Mouse (Mus musculus) liver, embryonic 16.5 days (tissue): ENCODE measurements around the gene Zfp704. TPM values are rescaled to one million over a fixed set of nuclear protein-coding genes. Genes with fewer than 3 reads are reported as not detected.

Experiments used
- ATAC-seq: fragments of 200-750 bp; cut with Nextera tagmentation; 2 replicates; pipeline ENCODE4 v1.8.0; 2017; ENCODE audit warnings: low read depth, mild to moderate bottlenecking, moderate number of reproducible peaks, moderate library complexity
- H3K27ac ChIP-seq: fragments of 300-500 bp; sonication (generic); 2 replicates; pipeline ENCODE4 v1.5.1; 2014; ENCODE audit warnings: mild to moderate bottlenecking, low read length
- H3K27me3 ChIP-seq: fragments of 300-500 bp; sonication (generic); 2 replicates; pipeline ENCODE4 v1.6.1; 2014; ENCODE audit warnings: low read depth, low read length, mixed read lengths; ENCODE audit not compliant: control insufficient read depth, insufficient read depth
- H3K36me3 ChIP-seq: fragments of 300-500 bp; sonication (generic); 2 replicates; pipeline ENCODE4 v1.6.1; 2014; ENCODE audit warnings: mild to moderate bottlenecking; ENCODE audit not compliant: control insufficient read depth, insufficient read depth
- H3K4me1 ChIP-seq: fragments of 300-500 bp; sonication (generic); 2 replicates; pipeline ENCODE4 v1.6.1; 2014; ENCODE audit warnings: low read depth, low read length, mixed read lengths; ENCODE audit not compliant: control insufficient read depth
- H3K4me2 ChIP-seq: fragments of 300-500 bp; sonication (generic); 2 replicates; pipeline ENCODE4 v1.6.1; 2014; ENCODE audit warnings: low read depth, low read length, mixed read lengths
- H3K4me3 ChIP-seq: fragments of 300-500 bp; sonication (generic); 2 replicates; pipeline ENCODE4 v1.5.1; 2014; ENCODE audit warnings: low read depth, mild to moderate bottlenecking, low read length
- H3K9ac ChIP-seq: fragments of 300-500 bp; sonication (generic); 2 replicates; pipeline ENCODE4 v1.6.1; 2014; ENCODE audit warnings: low read depth, low read length
- H3K9me3 ChIP-seq: fragments of 300-500 bp; sonication (generic); replicated peaks from 2 replicates; pipeline ENCODE4 v1.6.1; 2016; ENCODE audit warnings: low read length; ENCODE audit not compliant: control insufficient read depth
- WGBS: fragments of 180-500 bp; shearing (Covaris S2); extraction: QIAGEN DNeasy Blood & Tissue Kit; methylation state at CpG from one replicate; pipeline ENCODE4 v1.1.7; 2014; ENCODE audit not compliant: insufficient replicate concordance; 5-methylcytosine and 5-hydroxymethylcytosine counted together
- polyA plus RNA-seq: library from polyadenylated mRNA; unstranded; fragments of >200 nt; fragmentation: Nextera tagmentation; extraction: Ambion mirVana; gene quantifications from 2 replicates; pipeline ENCODE4 v1.2.1, GENCODE M21; 2015

Gene Zfp704
- polyA plus RNA-seq, 1 experiment from 2014 or later = 0.97 TPM

DNA sequence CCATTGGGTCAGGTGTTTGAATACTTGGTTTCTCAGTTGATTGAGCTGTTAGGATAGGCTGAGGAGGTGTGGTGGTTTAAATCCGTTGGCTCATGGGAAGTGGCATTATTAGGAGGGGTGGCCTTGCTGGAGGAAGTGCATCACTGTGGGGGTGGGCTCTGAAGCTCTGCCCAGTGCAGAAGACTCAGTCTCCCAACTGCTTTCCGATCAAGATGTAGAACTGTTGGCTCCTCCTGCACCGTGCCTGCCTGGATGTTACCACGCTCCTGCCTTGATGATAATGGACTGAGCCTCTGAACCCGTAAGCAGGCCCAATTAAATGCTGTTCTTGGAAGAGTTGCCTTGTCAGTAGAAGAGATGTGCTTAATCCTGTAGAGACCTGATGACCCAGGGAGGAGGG is 154.5 kb downstream of the Zfp704 start:
- WGBS = 67% methylated on average over 5 of the region's 5 CpGs
- Histone ChIP-seq H3K9me3 (no peaks in the 10 kb centered on the region), H3K4me3 (no peak overlapping the region), H3K4me2 (no peak overlapping the region), H3K4me1 (no peaks in the 10 kb centered on the region; the same call in 1 of the 2 replicates), H3K27me3 (no peaks in the 10 kb centered on the region), H3K27ac (no peak overlapping the region), H3K9ac (no peak overlapping the region), H3K36me3 (no peaks in the 10 kb centered on the region)
- ATAC-seq = no peak

DNA sequence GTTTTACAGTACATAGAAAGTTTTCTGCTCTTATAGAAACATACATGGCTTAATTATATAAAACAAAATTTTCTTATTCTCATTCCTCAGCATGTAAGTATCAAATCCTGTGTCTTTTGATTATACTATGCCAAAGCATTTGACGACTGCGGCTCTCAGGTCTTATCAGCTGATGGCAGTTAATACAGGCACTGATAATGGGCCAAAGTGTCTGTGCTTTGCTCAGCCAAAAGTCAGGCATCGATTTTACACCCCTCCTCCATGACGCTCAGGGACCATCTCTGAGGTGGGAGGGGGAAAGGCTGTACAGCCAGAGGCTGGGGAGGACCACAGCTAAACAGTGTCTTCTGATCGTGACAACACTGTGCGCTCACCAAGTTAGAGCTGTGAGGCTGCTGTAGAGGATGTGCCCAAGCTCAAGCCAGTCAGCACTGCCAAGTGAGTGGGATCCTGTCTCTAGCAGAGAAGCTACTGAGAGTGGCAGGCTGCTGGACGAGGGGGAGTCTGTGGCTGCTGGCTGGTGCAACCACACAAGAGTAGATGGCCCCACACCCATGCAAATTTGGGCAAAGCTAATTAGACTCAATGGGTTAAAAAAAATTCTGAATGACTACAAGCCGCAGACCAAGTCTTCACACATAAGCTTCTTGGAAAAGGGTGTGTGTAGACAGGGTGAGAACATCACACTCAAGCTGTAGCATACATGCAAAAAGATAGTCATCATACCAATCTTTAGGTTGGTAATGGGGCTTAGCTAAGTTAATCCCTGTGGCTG is 155.1 kb downstream of the Zfp704 start:
- 0 out of 2 replicates have a peak, but pooled peaks have one; percentile 24 for ATAC-seq
- Histone ChIP-seq H3K9me3 (no peaks in the 10 kb centered on the region), H3K27ac (no peak overlapping the region), H3K36me3 (no peaks in the 10 kb centered on the region), H3K9ac (no peak overlapping the region), H3K27me3 (no peaks in the 10 kb centered on the region), H3K4me3 (no peak overlapping the region), H3K4me2 (no peak overlapping the region), H3K4me1 (no peaks in the 10 kb centered on the region; the same call in 1 of the 2 replicates)
- WGBS = 43% methylated on average over 8 of the region's 8 CpGs

DNA sequence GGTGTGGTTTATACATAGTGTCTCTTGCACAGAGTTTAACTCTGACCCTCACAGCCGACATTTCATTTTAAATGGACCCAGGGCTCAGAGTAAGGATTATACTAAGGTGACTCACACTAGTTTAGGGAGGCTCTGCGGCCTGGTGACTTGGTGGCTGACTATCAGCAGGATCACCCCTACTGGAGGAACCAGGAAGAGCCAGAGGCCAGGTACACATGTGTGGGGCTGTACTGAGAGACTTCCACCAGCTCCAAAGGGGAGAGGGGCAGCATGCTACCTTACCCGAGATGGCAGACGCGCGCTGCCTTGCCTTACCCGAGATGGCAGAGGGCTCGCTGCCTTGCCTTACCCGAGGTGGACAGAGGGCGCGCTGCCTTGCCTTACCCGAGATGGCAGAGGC is 159.4 kb downstream of the Zfp704 start:
- ATAC-seq = no peak
- Histone ChIP-seq H3K27me3 (no peaks in the 10 kb centered on the region), H3K4me3 (no peak overlapping the region), H3K9ac (no peak overlapping the region), H3K9me3 (no peaks in the 10 kb centered on the region), H3K4me2 (no peak overlapping the region), H3K4me1 (no peaks in the 10 kb centered on the region; the same call in 1 of the 2 replicates), H3K27ac (no peak overlapping the region), H3K36me3 (no peaks in the 10 kb centered on the region)
- 89% methylated on average over 12 of the region's 12 CpGs for WGBS

- no peaks in the 10 kb centered on the region for H3K9me3 ChIP-seq
- ATAC-seq = no peak
- H3K4me3 ChIP-seq = no peak overlapping the region
- WGBS = 45% methylated on average over 7 of the region's 7 CpGs
- no peak overlapping the region for H3K4me2 ChIP-seq
- no peaks in the 10 kb centered on the region for H3K36me3 ChIP-seq
- H3K4me1 ChIP-seq = no peaks in the 10 kb centered on the region
- no peak overlapping the region for H3K9ac ChIP-seq
- no peak overlapping the region for H3K27ac ChIP-seq
- no peaks in the 10 kb centered on the region for H3K27me3 ChIP-seq
Measured at GRCm38 (mm10) chr3:9449261-9450007, 160.5 kb downstream of the Zfp704 start.

GRCm38 (mm10) chr3:9448541-9448940 is 161.3 kb downstream of the Zfp704 start:
- H3K27ac ChIP-seq = no peak overlapping the region
- H3K36me3 ChIP-seq = no peaks in the 10 kb centered on the region
- H3K27me3 ChIP-seq = no peaks in the 10 kb centered on the region
- H3K4me1 ChIP-seq = no peaks in the 10 kb centered on the region
- no peaks in the 10 kb centered on the region for H3K9me3 ChIP-seq
- H3K4me3 ChIP-seq = no peak overlapping the region
- WGBS = 73% methylated on average over 5 of the region's 5 CpGs
- H3K9ac ChIP-seq = no peak overlapping the region
- H3K4me2 ChIP-seq = no peak overlapping the region
- ATAC-seq = no peak

DNA sequence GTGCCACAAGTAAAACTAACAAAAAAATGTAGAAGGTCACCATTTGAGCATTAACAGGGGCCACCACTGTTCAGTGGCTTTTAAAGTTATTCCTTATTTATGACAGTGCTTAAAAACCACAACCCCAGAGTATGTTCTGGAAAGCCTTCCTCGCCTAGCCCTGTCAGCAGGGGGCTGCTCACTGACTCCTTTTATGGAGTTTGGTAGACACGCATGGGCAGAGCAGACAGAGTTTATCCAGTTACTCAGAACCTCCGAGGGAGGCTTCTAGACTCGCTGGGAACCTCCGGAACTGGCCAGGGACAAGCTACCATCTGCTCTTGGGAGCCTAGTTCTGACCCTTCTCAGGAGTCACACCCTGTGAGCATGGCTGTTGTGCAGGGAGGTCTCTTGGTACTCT is 165.3 kb downstream of the Zfp704 start:
- no peaks in the 10 kb centered on the region for H3K9me3 ChIP-seq
- no peak for ATAC-seq
- H3K27ac ChIP-seq = no peak overlapping the region
- no peaks in the 10 kb centered on the region for H3K27me3 ChIP-seq
- H3K4me2 ChIP-seq = no peak overlapping the region
- no peak overlapping the region for H3K9ac ChIP-seq
- H3K4me3 ChIP-seq = no peak overlapping the region
- H3K36me3 ChIP-seq = no peaks in the 10 kb centered on the region
- H3K4me1 ChIP-seq = no peaks in the 10 kb centered on the region
- 64% methylated on average over 5 of the region's 5 CpGs for WGBS

GRCm38 (mm10) chr3:9443981-9444380 is 165.9 kb downstream of the Zfp704 start:
- ATAC-seq = no peak
- Histone ChIP-seq H3K36me3 (no peaks in the 10 kb centered on the region), H3K9ac (no peak overlapping the region), H3K4me3 (no peak overlapping the region), H3K9me3 (no peaks in the 10 kb centered on the region), H3K27ac (no peak overlapping the region), H3K4me1 (no peaks in the 10 kb centered on the region), H3K27me3 (no peaks in the 10 kb centered on the region), H3K4me2 (no peak overlapping the region)
- 72% methylated on average over 7 of the region's 7 CpGs for WGBS

DNA sequence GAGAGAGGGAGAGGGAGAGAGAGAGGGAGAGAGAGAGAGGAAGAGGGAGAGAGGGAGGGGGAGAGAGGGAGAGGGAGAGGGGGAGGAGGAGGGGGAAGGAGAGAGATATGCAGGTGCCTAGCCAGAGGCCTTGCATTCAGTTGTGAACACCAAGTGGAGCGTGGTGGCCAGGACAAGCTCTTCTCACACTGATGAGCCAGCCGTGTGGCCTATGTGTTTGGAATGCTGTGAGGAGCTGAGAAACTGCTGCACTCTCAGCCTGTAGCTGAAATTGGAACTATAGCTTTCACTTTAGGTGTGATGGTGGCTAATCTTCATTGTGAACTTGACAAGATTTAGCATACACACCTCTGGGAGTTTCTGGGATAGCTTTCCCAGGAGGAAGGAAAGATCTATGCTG is 166.4 kb downstream of the Zfp704 start:
- 64% methylated on average over 2 of the region's 2 CpGs for WGBS
- no peak overlapping the region for H3K9ac ChIP-seq
- no peaks in the 10 kb centered on the region for H3K4me1 ChIP-seq
- no peaks in the 10 kb centered on the region for H3K27me3 ChIP-seq
- H3K9me3 ChIP-seq = no peaks in the 10 kb centered on the region
- no peak overlapping the region for H3K4me3 ChIP-seq
- H3K4me2 ChIP-seq = no peak overlapping the region
- H3K36me3 ChIP-seq = no peaks in the 10 kb centered on the region
- no peak overlapping the region for H3K27ac ChIP-seq
- ATAC-seq = no peak
